In the genomic region with DNA sequence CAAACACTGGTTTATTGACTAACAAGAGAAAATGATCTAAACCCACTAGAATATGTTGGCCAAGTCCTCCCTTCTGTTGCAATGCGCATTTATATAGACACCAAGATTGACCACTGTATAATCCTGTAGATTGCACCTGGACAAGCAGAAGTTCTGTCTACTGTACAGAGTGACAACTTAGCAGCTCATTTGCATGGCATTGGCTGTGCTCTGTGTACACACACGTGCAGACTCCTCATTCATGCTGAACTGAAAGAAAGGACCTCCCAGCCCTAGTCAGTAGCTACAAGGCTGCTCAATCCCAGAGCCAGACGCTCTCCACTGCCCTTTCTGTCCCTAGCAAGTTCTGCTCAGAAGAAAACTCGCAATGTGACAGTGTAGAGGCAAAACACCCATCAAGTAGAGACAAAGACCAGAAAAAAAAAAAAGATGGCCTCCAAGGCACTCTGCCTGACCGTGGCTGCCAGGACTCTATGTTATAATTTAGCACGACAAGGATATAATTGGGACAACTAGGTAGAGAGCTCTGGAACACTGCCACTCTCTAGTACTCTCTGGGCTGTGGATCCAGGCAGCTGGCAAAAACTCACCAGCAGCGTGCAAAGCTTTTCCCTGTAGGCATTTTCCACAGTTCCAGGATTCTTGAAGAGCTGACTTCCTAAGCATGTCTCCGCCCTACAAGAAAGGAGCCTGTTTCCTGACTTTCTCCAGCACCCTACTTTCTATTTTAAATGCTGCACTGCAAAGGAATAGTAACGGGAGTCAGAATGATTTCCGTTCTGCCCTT, we compare ENCODE assay signal across 13 mouse cellular contexts.
DNase-seq lines count a peak whose midpoint lies in the region; ATAC-seq and TF ChIP-seq lines count a peak whose summit lies in the region.
"Had no signal": no experiment of that assay in that cellular context is flagged by ENCODE, and none has a peak within 500 bp of the region (broad histone marks: within the 10 kb centered on the region; RNA-seq: fewer than 3 reads in every experiment).

No protein-coding gene starts in this region.

- no peak for TF ChIP-seq EP300 in heart, adult 2 months (IDR thresholded peaks at IDR 0.05; ENCODE audit: insufficient read depth, low read depth, low read length)

- H3K4me3 ChIP-seq in kidney, embryonic 14.5 days (ENCODE audit: low read length), result no peak overlapping the region
- no peak overlapping the region for H3K4me3 ChIP-seq in heart, adult 2 months
- H3K4me3 ChIP-seq: forebrain, embryonic 12.5 days had no signal

- no peak for ATAC-seq in kidney, embryonic 14.5 days (ENCODE audit: low FRiP score, low TSS enrichment)

- 89% methylated on average over 10 of the region's 10 CpGs for WGBS in kidney, embryonic 14.5 days
- 37% methylated on average over 10 of the region's 10 CpGs for WGBS in heart, adult 2 months

- no peaks in the 10 kb centered on the region for H3K4me1 ChIP-seq in kidney, embryonic 14.5 days (ENCODE audit: control insufficient read depth, insufficient read depth, low read length)
- peaks cover 2% of the 10 kb centered on the region for H3K4me1 ChIP-seq in heart, adult 2 months (ENCODE audit: control insufficient read depth, insufficient read depth, low read length)
- H3K4me1 ChIP-seq: forebrain, embryonic 12.5 days had no signal

- H3K27me3 ChIP-seq in kidney, embryonic 14.5 days (ENCODE audit: control insufficient read depth, insufficient read depth, low read length), result no peaks in the 10 kb centered on the region
- no peaks in the 10 kb centered on the region for H3K27me3 ChIP-seq in heart, adult 2 months (ENCODE audit: control insufficient read depth, insufficient read depth, low read length)
- H3K27me3 ChIP-seq: forebrain, embryonic 12.5 days had no signal

- intact Hi-C loops in heart, adult 2 months (cut with DNase I), result no loop called here

- no peaks in the 10 kb centered on the region for H3K9me3 ChIP-seq in kidney, embryonic 14.5 days (ENCODE audit: control insufficient read depth, low read length)

- no peak overlapping the region for H3K9ac ChIP-seq in kidney, embryonic 14.5 days (ENCODE audit: low read depth, low read length)
- H3K9ac ChIP-seq in heart, adult 2 months (ENCODE audit: low read depth, low read length), result no peak overlapping the region
- H3K9ac ChIP-seq: forebrain, embryonic 12.5 days had no signal

- H3K36me3 ChIP-seq in kidney, embryonic 14.5 days (ENCODE audit: control insufficient read depth, insufficient read depth, low read length), result no peaks in the 10 kb centered on the region
- no peaks in the 10 kb centered on the region for H3K36me3 ChIP-seq in heart, adult 2 months (ENCODE audit: control insufficient read depth, insufficient read depth, low read length)
- H3K36me3 ChIP-seq: forebrain, embryonic 12.5 days; G1E had no signal

- no peak overlapping the region for H3K27ac ChIP-seq in kidney, embryonic 14.5 days (ENCODE audit: low read depth, low read length)
- H3K27ac ChIP-seq in heart, adult 2 months, result no peak overlapping the region
- H3K27ac ChIP-seq: forebrain, embryonic 12.5 days had no signal

- no peaks in the 10 kb centered on the region for H3K79me2 ChIP-seq in heart, adult 2 months (replicated peaks; ENCODE audit: control insufficient read depth, insufficient read depth, low read length)

- TF ChIP-seq CTCF in brain, embryonic 14.5 days (IDR thresholded peaks at IDR 0.05; ENCODE audit: borderline replicate concordance, extremely low read depth, insufficient read depth, insufficient read length), result no peak
- no peak for TF ChIP-seq CTCF in heart, adult 2 months (IDR thresholded peaks at IDR 0.05)

- DNase-seq in kidney, postnatal 14 days, result peak; percentile 17
- DNase-seq in brain, embryonic 14.5 days (ENCODE audit: low read depth), result peak; percentile 22
- peak; percentile 13 to 19 for DNase-seq in heart, adult 2 months
- DNase-seq in left cerebral cortex, adult 9 months (ENCODE audit: low spot score in 2 of 2), result peak; percentile 5 to 34
- no peak for DNase-seq in cerebellum, adult 11 months
- DNase-seq in lung, postnatal 14 days, result no peak
- DNase-seq in neural tube, embryonic 10.5 days (ENCODE audit: extremely low spot score, low spot score), result no peak
- DNase-seq: adrenal gland, postnatal 14 days; cerebellum, adult 9-11 months; lung, adult 18-20 months had no signal

- no peak for TF ChIP-seq POLR2A in brain, embryonic 14.5 days (IDR thresholded peaks at IDR 0.05; ENCODE audit: borderline replicate concordance, extremely low read depth, insufficient read depth, insufficient read length, poor library complexity, severe bottlenecking)
- no peak for TF ChIP-seq POLR2A in heart, adult 2 months (IDR thresholded peaks at IDR 0.05; ENCODE audit: insufficient read depth, low read depth, low read length)

- H3K4me2 ChIP-seq in kidney, embryonic 14.5 days (replicated peaks; ENCODE audit: low read depth, low read length), result no peak overlapping the region
- H3K4me2 ChIP-seq: forebrain, embryonic 12.5 days had no signal

Comparison
In these comparisons a context has a peak if more than half of its experiments do, and no peak if none do; other contexts are left out.
1. DNase-seq: peak in kidney, postnatal 14 days (single experiment), brain, embryonic 14.5 days (single experiment), heart, adult 2 months (2 of 2) and left cerebral cortex, adult 9 months (2 of 2); none in cerebellum, adult 11 months (single experiment), lung, postnatal 14 days (single experiment) and neural tube, embryonic 10.5 days (single experiment).